Mouse (Mus musculus): Measurements from ENCODE around the gene Acp7. TPM values are rescaled to one million over a fixed set of nuclear protein-coding genes. Genes with fewer than 3 reads are reported as not detected.

The Acp7 gene
- total RNA-seq, 2 experiments from 2014 or later = not detected

DNA sequence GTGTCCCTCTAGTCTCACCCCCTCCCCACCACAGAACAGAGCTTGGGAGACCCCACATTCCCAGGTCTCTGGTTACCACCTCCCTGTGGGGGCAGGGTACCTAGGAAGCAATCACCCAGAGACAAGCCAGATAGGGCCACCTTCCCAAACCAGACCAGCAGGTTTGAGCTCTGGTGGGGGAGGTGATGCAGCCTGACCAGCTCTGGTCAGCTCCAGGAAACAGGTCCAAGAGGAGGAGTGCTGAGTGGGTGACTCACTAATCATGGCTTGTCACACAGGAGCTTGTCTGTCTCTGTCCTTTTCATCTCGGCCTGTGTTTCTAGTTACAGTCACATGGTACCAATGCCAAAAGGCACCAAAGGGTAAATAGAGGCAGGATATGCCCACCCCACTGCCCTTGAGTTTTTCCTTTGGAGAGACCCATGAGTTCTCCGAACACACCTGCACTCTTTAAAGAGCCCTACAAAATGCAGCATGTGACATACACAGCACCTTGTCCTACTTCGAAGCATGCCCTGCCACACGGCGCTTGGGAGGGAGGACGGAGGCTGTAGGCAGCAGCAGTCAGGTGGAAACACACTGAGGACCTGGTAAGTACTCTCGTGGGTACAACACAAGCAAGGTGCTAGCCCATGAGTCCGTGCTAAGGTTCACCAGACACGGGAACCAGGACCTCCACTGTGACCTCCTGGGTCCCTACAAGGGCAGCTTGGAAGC is 53.1 kb downstream of the Acp7 start:
- DNase-seq (ENCODE audit: low spot score in 2 of 2) = no peak

DNA sequence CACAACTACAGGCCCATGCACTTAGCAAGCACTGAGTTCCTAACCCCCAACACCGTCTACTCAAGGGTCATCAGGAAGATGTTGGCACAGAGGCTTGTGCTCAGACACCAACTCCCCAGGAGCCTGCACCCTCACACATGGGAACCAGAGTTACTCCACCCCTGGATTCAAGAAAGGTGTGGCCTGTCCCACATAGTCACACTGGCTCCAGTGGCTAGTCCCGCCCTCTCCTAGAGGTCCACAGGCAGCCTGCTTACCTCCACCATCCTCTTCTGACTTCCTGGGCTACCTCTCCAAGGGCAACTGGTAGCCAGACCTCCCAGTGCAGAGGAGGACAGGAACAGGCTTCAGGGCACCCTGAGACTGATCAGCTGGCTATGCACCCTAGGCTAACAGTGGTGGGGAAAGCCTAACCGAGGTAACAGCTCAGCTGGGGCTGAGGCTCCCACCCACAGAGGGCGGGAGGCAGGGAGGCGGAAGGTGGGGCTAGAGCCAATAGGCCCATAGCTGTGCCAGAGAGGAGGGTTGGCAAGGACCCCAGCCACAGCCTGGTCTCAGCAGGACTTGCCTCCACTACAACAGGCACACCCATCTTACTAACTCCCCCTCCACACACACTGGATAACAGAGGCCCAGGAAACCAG is 54.7 kb downstream of the Acp7 start:
- DNase-seq (ENCODE audit: low spot score in 2 of 2) = peak; percentile 66 to 78

DNA sequence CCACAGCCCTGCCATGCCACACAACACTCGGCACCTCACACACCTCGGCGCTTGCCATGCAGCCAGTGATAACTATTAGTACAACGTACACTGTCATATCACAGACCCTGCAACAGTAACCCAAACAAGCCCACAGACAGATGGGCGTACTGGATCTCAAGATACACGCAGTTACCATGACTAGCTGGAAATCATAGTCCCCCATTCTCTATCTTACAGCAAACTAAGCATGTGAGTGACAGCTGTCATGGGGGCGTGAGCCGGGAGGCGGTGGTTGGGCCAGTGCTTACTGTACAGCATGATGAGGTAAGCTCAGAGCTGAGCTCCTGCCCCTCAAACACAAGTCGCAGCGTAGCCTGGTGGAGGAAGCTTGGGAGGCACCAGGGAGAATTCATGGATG is 55.5 kb downstream of the Acp7 start:
- DNase-seq (ENCODE audit: low spot score in 2 of 2) = no peak

DNA sequence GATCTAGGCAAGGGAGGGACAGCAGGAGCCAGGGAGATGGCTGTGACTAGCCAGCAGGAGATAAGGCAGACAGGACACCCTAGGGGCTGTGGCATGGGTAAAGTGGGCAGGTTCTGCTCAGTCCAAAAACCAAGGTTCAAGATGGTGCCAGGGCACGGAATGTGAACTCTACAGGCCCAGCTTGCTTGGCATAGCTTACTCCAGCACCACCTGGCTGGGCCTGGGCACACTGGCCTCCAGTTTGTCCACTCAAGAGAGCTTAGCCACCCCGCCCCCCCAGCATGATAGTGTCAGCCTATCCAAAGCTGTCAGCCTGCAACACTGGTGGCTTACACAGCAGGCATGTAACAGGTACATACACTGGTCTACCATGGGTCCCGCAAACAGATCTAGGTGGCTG is 57.9 kb downstream of the Acp7 start:
- no peak for DNase-seq (ENCODE audit: low spot score in 2 of 2)

DNA sequence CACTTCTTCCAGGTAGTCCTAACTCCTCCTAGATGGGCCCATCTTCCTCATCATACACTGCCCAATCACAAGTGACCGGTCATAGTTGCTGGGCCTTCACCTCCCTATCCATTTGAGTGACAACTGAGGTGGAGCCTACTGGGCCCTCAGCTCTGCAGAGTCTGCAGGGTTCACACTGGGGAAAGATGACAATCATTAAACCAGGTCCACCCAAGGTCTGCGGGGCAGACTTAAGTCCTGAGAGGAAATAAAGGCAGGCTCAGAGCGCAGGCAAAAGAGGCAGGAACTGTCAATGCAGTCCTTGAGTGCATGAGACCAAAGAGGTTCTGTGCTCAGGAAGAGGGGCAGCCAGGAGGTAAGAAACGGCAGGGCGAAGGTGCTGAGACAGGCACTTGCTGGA is 58.4 kb downstream of the Acp7 start:
- DNase-seq (ENCODE audit: low spot score in 2 of 2) = no peak

DNA sequence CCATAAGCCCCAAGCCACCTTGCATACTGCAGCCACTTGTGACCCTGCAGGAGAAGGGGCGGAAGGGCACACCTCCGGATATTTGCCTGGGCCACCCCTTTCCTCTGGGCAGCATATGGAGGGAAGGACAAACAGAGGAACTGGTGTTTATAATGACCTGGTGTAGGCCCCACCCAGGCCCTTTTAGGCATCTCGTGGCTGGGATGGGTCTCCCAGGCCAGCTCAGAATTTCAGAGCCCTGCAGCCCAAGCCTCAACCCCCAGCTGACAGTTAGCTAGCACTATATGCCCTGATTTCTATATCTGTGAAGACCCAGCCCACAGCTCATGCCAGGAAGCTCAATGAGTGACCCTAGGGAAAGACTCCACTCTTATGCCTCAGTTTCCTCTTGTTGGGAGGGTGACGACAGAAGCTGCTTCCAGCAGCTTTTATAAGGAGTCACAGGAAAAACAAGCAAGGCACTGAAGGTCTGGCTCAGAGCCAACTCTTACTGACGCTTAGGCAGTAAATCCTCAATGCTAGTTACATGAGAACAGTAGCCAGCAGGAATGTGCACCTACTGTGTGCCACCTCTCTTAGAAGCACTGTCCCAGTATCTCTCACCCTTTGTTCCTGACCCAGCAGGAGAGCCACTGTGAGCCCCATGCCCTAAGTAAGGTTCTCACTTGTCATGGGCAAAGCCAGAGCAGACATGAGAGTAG is 60.0 kb downstream of the Acp7 start:
- no peak for DNase-seq (ENCODE audit: low spot score in 2 of 2)

DNA sequence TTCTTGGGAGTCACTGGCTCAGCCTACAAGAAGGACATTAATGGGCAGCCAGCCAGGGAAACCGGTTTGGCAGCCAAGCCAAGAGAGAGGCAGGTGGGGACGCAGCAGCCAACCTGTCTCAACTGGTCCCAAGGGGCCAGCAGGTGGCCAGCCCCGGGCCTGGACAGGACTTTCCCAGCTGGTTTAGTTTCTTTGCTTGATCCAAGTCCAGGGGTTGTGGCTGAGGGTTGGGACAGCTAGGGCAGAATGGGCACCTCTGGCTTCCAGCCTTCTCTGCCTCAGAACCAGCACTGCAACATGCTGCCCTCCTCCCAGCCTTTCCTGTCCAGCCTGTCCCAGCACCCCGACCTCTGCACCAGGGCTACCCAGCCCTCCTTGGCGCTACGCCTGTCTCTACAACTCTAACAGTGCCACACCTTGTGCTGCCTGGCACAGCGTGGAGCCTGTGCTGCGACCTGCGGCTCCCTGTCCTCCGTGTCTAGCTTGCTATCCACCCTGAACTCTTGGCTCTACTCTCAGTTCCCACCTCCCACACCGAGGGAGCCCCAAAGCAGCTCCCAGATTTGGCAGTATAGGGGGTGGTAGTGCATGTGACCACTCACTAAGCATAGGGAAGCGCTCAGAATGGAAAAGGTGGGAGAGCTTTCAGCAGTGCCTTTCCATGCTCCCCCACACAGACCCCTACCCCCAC is 60.7 kb downstream of the Acp7 start:
- no peak for DNase-seq (ENCODE audit: low spot score in 2 of 2)

DNA sequence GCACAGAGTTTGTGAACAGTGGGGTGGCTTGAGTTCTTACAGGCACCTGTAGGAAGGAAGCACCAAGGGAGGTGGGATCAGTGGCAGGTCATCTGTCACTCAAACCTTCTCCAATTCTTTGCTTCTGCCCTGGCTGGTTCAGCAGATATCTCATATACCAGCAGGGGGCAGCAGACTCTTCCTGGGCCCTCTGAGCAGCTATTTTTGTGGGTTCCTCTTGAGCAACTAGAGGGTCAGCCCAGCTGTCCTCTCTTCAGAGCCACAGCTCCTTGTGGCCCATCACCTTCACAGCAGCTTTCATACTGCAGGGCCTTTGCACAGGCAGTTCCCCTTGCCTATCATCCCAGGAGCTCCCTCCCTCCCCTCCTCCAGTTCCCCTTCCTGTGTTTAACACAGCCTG is 62.9 kb downstream of the Acp7 start:
- peak in 1 of 2 experiments; percentile 55 for DNase-seq (ENCODE audit: low spot score in 2 of 2)

DNA sequence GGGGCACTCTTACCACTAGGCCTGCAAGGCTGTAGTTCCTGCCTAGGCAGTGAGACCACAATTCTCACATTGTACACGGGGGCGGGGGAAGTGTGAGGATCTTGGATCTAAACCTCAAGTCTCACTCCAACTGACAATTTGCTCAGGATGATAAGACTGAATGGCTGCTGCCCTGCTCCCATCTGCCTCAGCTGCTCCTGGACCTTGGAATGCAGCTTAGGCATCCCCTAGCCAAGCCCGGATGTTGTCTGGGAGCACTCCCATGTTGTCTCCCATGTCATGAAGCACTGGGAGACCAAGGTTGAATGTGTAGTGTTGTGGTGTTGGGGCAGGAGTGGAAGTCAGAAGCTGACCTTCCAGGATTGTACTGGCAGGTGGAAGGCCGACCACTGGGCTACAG is 63.6 kb downstream of the Acp7 start:
- DNase-seq (ENCODE audit: low spot score in 2 of 2) = no peak

DNA sequence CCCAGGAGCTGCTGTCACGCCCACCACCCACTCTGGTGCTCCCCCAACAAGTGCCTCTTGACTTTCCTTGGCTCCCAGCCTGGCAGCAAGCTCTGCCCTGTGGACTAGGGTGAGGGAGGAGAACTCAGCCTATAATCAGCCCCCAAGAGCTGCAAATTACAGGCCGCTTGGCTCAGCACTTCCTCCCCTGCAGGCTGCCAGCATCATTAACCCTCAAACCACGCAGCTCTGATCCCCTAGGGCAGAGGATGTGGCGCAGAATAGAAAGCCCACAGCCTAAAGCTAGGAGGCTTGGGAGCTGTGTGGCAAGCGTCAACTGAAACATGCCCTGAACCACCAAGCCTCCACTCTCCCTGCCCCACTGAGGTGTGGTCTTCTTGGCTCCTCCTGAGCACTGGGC is 65.7 kb downstream of the Acp7 start:
- DNase-seq (ENCODE audit: low spot score in 2 of 2) = no peak

DNA sequence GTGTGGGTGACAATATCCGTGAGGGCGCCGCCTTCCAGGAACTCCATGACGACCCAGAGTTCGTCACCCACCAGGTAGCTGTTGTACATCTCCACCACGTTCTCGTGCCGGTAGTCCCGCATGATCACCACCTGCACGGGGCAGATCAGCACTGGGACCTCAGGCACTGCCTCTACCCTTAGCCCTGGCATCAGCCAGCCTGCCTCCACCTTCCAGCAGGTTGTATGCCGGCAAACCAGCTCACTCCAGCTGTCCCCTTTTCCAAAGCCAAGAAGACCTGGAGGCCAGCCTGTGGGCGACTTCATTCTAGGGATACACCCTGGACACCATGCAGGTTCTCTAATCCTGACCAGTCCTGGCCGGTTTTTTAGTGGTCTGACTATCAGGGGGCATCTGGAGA is 68.2 kb downstream of the Acp7 start:
- DNase-seq (ENCODE audit: low spot score in 2 of 2) = no peak

DNA sequence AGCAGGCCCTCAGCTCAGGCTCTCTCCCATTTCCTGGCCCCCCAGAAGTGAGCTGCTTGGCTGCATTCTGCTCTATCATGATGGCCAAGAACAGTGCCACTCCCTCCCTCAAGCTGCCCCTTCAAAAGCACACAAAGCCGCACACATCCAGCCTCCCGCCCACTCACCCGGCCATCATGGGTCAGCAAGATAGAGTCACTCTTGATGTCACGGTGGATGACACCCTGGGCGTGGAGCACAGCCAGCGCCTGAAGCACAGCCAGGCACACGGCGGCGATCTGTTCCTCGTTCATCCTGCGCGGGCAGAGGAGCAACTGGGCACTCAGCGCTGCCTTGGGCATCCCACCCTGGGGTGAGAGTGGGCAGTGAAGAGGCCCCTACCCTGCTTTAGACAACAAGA is 68.8 kb downstream of the Acp7 start:
- no peak for DNase-seq (ENCODE audit: low spot score in 2 of 2)

DNA sequence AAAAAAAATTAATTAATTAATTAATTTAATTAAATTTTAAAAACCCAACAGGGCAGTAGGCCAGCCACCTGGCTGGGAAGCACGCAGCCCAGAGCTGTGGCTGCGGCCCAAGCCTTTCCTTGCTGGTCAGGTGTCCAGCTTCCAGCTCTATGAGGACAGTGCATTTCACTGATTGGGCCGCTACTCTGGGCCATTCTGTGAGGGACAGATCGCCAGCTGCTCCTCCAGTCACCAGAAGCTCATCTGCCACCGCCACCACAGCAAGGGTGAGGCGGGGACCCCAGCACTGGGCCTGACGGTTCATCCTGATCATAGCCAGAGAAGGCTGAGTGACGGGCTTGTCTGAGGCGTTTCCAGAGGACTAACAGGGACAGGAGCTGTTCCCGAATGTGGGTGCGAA is 69.2 kb downstream of the Acp7 start:
- no peak for DNase-seq (ENCODE audit: low spot score in 2 of 2)

DNA sequence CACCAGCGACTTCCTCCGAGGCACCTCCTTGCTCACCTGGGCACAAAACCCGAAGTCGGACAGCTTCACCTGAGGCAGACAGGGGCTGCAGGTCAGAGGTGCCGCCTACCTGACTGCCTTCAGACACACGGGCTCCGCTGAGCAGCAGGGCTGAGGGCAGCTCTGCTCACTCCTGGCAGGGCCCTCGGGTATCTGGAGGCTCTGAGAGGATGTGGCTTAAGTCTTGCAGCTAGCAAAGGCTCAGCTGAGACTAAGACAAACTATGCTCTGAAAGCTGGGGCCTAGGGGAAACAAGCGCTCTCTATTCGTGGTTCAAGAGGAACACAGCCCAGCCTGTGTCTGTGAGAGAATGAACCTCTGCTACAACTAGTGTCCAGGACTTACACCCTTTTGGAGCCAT is 70.3 kb downstream of the Acp7 start:
- DNase-seq (ENCODE audit: low spot score in 2 of 2) = no peak

DNA sequence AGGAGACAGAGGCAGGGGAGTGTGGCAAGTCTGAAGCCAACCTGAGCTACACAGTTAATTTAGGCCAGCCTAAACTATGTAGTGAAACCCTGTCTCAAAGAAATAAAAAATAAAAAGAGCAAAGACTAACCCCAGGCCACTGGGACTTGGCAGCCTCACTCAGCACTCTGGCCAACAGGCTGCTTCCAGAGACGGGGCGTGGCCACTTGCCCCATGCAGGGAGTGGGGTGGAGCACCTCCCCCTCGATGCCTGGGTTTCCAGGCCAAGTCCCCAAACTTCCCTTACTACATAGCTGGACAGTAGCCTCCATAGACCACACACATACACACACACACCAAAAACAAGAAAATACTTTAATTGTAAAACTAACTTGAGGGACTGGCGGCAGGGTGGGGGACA is 72.6 kb downstream of the Acp7 start:
- peak; percentile 55 to 75 for DNase-seq (ENCODE audit: low spot score in 2 of 2)

DNA sequence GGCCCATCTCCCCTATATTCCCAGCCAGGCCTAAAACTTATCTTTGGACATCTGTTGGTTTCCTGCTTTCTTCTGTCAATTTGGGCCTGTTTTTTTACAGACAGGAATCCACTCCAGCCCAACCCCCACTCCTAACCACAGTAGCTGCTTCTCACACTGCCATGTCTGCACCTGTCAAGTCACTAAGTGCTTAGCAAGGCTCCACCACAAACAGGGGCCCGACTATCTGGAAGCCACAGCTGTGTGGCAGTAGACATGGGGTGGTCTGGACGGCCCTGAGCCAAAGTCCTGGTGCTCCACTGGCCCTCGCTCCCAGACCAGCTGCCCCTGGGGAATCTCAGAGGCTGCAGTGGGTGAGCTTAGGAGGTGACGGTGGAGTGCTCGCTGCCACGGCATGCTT is 73.4 kb downstream of the Acp7 start:
- no peak for DNase-seq (ENCODE audit: low spot score in 2 of 2)

Small RNA genes lying within 50 kb of the gene (microRNA-seq; reads per million reads assigned to microRNA genes)
- gene Mir7049 = not detected

Other genes starting within 250 kb of the Acp7 start
- 10 to 100 TPM; 23.7 to 25.1 TPM for gene Med29, start 238.6 kb downstream of the Acp7 start, total RNA-seq (2021)
- 10 to 100 TPM; 41.2 to 55.6 TPM for gene Paf1, start 238.4 kb downstream of the Acp7 start, total RNA-seq (2021)
- 10 to 100 TPM; 16.1 to 16.2 TPM for gene Gmfg, start 193.9 kb downstream of the Acp7 start, total RNA-seq (2021)
- gene Lrfn1, start 179.4 kb downstream of the Acp7 start, total RNA-seq (2021) = 1 to 10 TPM; 3.3 to 3.6 TPM
- not detected for gene Ifnl2, start 120.9 kb downstream of the Acp7 start, total RNA-seq (2021)
- not detected for gene Ifnl3, start 108.5 kb downstream of the Acp7 start, total RNA-seq (2021)
- not detected for gene Sycn, start 90.4 kb downstream of the Acp7 start, total RNA-seq (2021)
- not detected for gene Nccrp1, start 84.1 kb downstream of the Acp7 start, total RNA-seq (2021)
- 10 to 100 TPM; 43.0 to 44.1 TPM for gene Samd4b, start 33.2 kb downstream of the Acp7 start, total RNA-seq (2021)
- gene Pak4, start 33.1 kb downstream of the Acp7 start, total RNA-seq (2021) = 10 to 100 TPM; 11.9 to 12.4 TPM
- gene Fbxo27, start 61.5 kb upstream of the Acp7 start, total RNA-seq (2021) = 1 to 10 TPM; 3.0 to 3.3 TPM
- gene Fbxo17, start 85.5 kb upstream of the Acp7 start, total RNA-seq (2021) = 10 to 100 TPM; 22.1 to 25.3 TPM
- 10 to 100 TPM; 34.4 to 34.8 TPM for gene Mrps12, start 110.5 kb upstream of the Acp7 start, total RNA-seq (2021)
- gene Sars2, start 110.7 kb upstream of the Acp7 start, total RNA-seq (2021) = 10 to 100 TPM; 16.2 to 19.5 TPM
- not detected for gene Ccer2, start 124.8 kb upstream of the Acp7 start, total RNA-seq (2021)
- gene Sirt2, start 135.4 kb upstream of the Acp7 start, total RNA-seq (2021) = 10 to 100 TPM; 82.3 to 83.2 TPM
- gene Nfkbib, start 136.2 kb upstream of the Acp7 start, total RNA-seq (2021) = 10 to 100 TPM; 17.3 to 20.0 TPM
- 1 to 10 TPM; 1.7 to 1.8 TPM for gene Rinl, start 157.6 kb upstream of the Acp7 start, total RNA-seq (2021)
- gene Hnrnpl, start 177.2 kb upstream of the Acp7 start, total RNA-seq (2021) = 100 to 1,000 TPM; 369 to 382 TPM
- gene Ech1, start 193.9 kb upstream of the Acp7 start, total RNA-seq (2021) = 100 to 1,000 TPM; 211 to 220 TPM
- gene Lgals4, start 202.5 kb upstream of the Acp7 start, total RNA-seq (2021) = 1 to 10 TPM; 5.3 to 8.7 TPM
- 1 to 10 TPM in 1 of 2 experiments, under 1 TPM in 1; 0.52 to 2.3 TPM for gene Lgals7, start 232.5 kb upstream of the Acp7 start, total RNA-seq (2021)